Mouse (Mus musculus): ENCODE results near the gene Rnf212b. TPM values are rescaled to one million over a fixed set of nuclear protein-coding genes. Genes with fewer than 3 reads are reported as not detected.

Rnf212b gene
- polyA plus RNA-seq, 1 experiment = not detected

- 44% methylated on average over 2 of the region's 2 CpGs for WGBS
- Histone ChIP-seq H3K4me3 (replicated peaks; ENCODE audit: extremely low read depth, low read depth, low read length) (no peak overlapping the region), H3K4me1 (ENCODE audit: control insufficient read depth, insufficient read depth, low read length) (no peaks in the 10 kb centered on the region)
- DNase-seq = no peak
- no peak for TF ChIP-seq POLR2A (IDR thresholded peaks at IDR 0.05; ENCODE audit: borderline replicate concordance, extremely low read depth, low read depth, low read length)
- TF ChIP-seq CTCF (IDR thresholded peaks at IDR 0.05; ENCODE audit: insufficient read depth, low read length) = no peak
Measured at GRCm38 (mm10) chr14:54817791-54818190, 3.9 kb downstream of the Rnf212b start.

DNA sequence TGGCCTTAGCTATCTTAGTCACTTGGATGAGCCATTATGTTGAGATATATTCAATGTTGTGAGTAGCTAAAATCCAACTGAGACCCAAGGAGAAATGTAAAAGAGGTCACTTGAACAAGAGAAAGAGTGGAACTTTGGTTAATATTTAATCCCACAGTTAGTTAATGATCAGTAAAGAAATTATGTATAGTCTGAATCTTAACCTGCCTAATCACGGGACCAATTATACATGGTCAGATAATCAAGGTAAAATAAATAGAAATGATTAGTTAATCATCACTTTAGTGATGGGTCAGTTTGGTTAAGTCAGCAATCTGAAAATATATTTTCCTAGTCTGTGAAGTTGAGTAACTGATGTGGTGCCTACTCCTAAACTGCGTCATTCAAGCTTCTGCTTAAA is 8.4 kb downstream of the Rnf212b start:
- H3K4me3 ChIP-seq (replicated peaks; ENCODE audit: extremely low read depth, low read depth, low read length) = no peak overlapping the region
- 78% methylated on average over 2 of the region's 2 CpGs for WGBS
- no peaks in the 10 kb centered on the region for H3K4me1 ChIP-seq (ENCODE audit: control insufficient read depth, insufficient read depth, low read length)
- DNase-seq = no peak
- TF ChIP-seq CTCF (IDR thresholded peaks at IDR 0.05; ENCODE audit: insufficient read depth, low read length) (no peak), POLR2A (IDR thresholded peaks at IDR 0.05; ENCODE audit: borderline replicate concordance, extremely low read depth, low read depth, low read length) (no peak)

DNA sequence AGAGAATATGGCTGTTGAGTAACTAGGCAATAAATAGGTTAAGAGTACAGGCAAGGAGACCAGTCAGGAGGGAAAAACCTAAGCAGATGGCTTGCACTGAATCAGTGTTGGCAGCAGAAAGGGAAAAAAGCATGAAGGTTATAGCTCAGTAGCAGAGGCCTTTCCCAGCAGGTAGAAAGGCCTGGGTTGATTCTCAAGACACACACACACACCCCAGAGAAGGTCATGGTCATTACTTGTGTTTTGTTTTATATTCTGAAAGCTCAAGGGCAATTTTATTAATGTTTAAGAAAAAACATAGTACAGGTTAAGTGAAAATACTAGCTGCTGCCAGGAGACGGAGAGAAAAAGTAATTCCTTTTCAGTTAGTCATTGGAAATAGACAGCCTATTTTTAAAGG is 9.8 kb downstream of the Rnf212b start:
- no peaks in the 10 kb centered on the region for H3K4me1 ChIP-seq (ENCODE audit: control insufficient read depth, insufficient read depth, low read length)
- TF ChIP-seq POLR2A (IDR thresholded peaks at IDR 0.05; ENCODE audit: borderline replicate concordance, extremely low read depth, low read depth, low read length) (no peak), CTCF (IDR thresholded peaks at IDR 0.05; ENCODE audit: insufficient read depth, low read length) (no peak)
- no peak for DNase-seq
- H3K4me3 ChIP-seq (replicated peaks; ENCODE audit: extremely low read depth, low read depth, low read length) = no peak overlapping the region
- WGBS = 72% methylated on average over 1 of the region's 1 CpGs

GRCm38 (mm10) chr14:54843461-54843860 is 29.5 kb downstream of the Rnf212b start:
- TF ChIP-seq CTCF (IDR thresholded peaks at IDR 0.05; ENCODE audit: insufficient read depth, low read length) (peak; percentile 24; the same call in 1 of the 2 replicates), POLR2A (IDR thresholded peaks at IDR 0.05; ENCODE audit: borderline replicate concordance, extremely low read depth, low read depth, low read length) (no peak)
- Histone ChIP-seq H3K4me3 (replicated peaks; ENCODE audit: extremely low read depth, low read depth, low read length) (no peak overlapping the region), H3K4me1 (ENCODE audit: control insufficient read depth, insufficient read depth, low read length) (no peaks in the 10 kb centered on the region)
- 1% methylated on average over 4 of the region's 4 CpGs for WGBS
- no peak for DNase-seq

- 99% methylated on average over 3 of the region's 3 CpGs for WGBS
- TF ChIP-seq POLR2A (IDR thresholded peaks at IDR 0.05; ENCODE audit: borderline replicate concordance, extremely low read depth, low read depth, low read length) (no peak), CTCF (IDR thresholded peaks at IDR 0.05; ENCODE audit: insufficient read depth, low read length) (no peak)
- Histone ChIP-seq H3K4me1 (ENCODE audit: control insufficient read depth, insufficient read depth, low read length) (no peaks in the 10 kb centered on the region), H3K4me3 (replicated peaks; ENCODE audit: extremely low read depth, low read depth, low read length) (no peak overlapping the region)
- DNase-seq = no peak
Measured at GRCm38 (mm10) chr14:54855726-54856125, 41.8 kb downstream of the Rnf212b start.

DNA sequence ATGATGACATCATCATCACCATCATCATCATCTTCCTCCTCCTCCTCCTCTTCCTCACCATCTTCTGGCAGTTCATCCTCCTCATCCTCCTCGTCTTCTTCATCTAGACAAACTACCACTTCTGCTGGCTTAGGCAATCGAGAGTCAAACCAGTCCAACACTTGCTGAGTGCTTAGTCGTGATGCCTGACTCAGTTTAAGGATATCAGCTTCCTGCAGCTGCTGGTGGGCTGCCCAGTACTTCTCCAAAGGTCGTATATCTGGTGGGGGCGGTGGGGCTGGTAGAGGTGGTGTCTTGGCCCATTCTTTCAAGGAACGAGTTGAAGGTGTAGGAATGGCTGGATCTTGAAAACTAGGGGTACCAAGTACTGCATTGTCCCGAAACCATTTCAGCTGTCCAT is 42.8 kb downstream of the Rnf212b start:
- WGBS = 82% methylated on average over 7 of the region's 7 CpGs
- Histone ChIP-seq H3K4me1 (ENCODE audit: control insufficient read depth, insufficient read depth, low read length) (no peaks in the 10 kb centered on the region), H3K4me3 (replicated peaks; ENCODE audit: extremely low read depth, low read depth, low read length) (no peak overlapping the region)
- DNase-seq = no peak
- TF ChIP-seq POLR2A (IDR thresholded peaks at IDR 0.05; ENCODE audit: borderline replicate concordance, extremely low read depth, low read depth, low read length) = no peak
- TF ChIP-seq CTCF (IDR thresholded peaks at IDR 0.05; ENCODE audit: insufficient read depth, low read length) = no peak

GRCm38 (mm10) chr14:54857891-54858290 is 44.0 kb downstream of the Rnf212b start:
- no peak for DNase-seq
- 88% methylated on average over 9 of the region's 9 CpGs for WGBS
- no peaks in the 10 kb centered on the region for H3K4me1 ChIP-seq (ENCODE audit: control insufficient read depth, insufficient read depth, low read length)
- no peak overlapping the region for H3K4me3 ChIP-seq (replicated peaks; ENCODE audit: extremely low read depth, low read depth, low read length)
- TF ChIP-seq POLR2A (IDR thresholded peaks at IDR 0.05; ENCODE audit: borderline replicate concordance, extremely low read depth, low read depth, low read length) = no peak
- TF ChIP-seq CTCF (IDR thresholded peaks at IDR 0.05; ENCODE audit: insufficient read depth, low read length) = no peak

- H3K4me1 ChIP-seq (ENCODE audit: control insufficient read depth, insufficient read depth, low read length) = no peaks in the 10 kb centered on the region; the same call in 1 of the 2 replicates
- H3K4me3 ChIP-seq (replicated peaks; ENCODE audit: extremely low read depth, low read depth, low read length) = no peak overlapping the region
- 41% methylated on average over 2 of the region's 2 CpGs for WGBS
- TF ChIP-seq POLR2A (IDR thresholded peaks at IDR 0.05; ENCODE audit: borderline replicate concordance, extremely low read depth, low read depth, low read length) = no peak
- TF ChIP-seq CTCF (IDR thresholded peaks at IDR 0.05; ENCODE audit: insufficient read depth, low read length) = peak; percentile 85
- DNase-seq = peak; percentile 63
Measured at GRCm38 (mm10) chr14:54860511-54860910, 46.6 kb downstream of the Rnf212b start.

DNA sequence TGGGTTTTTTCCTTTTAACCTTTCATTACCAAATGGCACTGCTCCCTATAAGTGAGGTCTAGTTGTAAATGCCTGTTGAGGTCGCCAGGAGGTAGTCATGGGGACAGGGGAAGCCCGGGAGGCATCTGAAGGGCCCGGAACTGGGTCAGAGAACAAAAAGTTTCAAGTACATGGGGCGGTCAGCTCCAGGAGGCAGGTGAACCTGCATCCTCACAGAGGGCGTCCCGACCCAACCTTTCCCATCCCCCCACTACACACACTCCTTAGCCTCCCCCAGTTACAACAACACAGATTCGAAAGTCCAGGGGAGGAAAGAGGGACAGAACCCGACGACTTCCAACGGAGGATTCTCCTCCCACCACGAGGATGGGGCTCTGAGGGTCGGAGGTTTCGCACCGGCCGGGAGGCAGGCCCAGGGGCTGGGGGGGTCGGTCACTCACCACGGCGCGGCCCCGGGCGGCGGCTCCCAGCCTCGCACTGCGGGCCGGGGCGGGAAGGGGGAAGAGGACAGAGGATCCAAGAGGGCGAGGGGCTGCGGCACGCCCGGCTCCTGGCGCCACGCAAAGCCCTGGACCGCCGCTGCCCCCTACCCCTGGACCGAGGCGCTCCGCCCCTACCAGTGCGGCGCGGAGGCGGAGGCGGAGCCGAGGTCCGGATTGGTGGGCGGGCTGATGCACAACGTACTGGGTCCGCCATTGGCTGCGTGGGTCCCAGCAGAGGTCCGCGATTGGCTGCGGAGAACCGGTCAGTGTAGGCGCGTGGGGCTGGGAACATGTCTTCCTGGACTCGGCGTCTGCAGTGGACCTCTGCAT is 49.8 kb downstream of the Rnf212b start:
- Histone ChIP-seq H3K4me3 (replicated peaks; ENCODE audit: extremely low read depth, low read depth, low read length) (peak overlapping the region; percentile 83), H3K4me1 (ENCODE audit: control insufficient read depth, insufficient read depth, low read length) (no peaks in the 10 kb centered on the region; the same call in 1 of the 2 replicates)
- TF ChIP-seq CTCF (IDR thresholded peaks at IDR 0.05; ENCODE audit: insufficient read depth, low read length) (no peak), POLR2A (IDR thresholded peaks at IDR 0.05; ENCODE audit: borderline replicate concordance, extremely low read depth, low read depth, low read length) (peak; percentile 74; the same call in 1 of the 2 replicates)
- peak; percentile 88 for DNase-seq
- WGBS = under 1% methylated on average over 56 of the region's 56 CpGs

Data from lung, adult 2 months (tissue).